Mouse (Mus musculus) heart, postnatal 10 days (tissue): ENCODE measurements around the gene Sprn. TPM values are rescaled to one million over a fixed set of nuclear protein-coding genes. Genes with fewer than 3 reads are reported as not detected.
A peak's percentile ranks its signal among the peaks of the same experiment; 100 is the strongest.

Experiments
- DNase-seq, 2 experiments: peaks; one replicate each; pipeline ENCODE4 v3.0.0; 2021
- intact Hi-C: fragments of 180-260 bp; cut with DNase I; formaldehyde crosslinking; loops from one replicate; pipeline ENCODE4 v1.15.1; 2025
- total RNA-seq, 2 experiments: library from RNA; stranded (reverse); gene quantifications; 2 replicates each; pipeline ENCODE4 v1.2.3; 2021

Sprn gene
- under 1 TPM; 0.50 to 0.55 TPM for total RNA-seq

DNA sequence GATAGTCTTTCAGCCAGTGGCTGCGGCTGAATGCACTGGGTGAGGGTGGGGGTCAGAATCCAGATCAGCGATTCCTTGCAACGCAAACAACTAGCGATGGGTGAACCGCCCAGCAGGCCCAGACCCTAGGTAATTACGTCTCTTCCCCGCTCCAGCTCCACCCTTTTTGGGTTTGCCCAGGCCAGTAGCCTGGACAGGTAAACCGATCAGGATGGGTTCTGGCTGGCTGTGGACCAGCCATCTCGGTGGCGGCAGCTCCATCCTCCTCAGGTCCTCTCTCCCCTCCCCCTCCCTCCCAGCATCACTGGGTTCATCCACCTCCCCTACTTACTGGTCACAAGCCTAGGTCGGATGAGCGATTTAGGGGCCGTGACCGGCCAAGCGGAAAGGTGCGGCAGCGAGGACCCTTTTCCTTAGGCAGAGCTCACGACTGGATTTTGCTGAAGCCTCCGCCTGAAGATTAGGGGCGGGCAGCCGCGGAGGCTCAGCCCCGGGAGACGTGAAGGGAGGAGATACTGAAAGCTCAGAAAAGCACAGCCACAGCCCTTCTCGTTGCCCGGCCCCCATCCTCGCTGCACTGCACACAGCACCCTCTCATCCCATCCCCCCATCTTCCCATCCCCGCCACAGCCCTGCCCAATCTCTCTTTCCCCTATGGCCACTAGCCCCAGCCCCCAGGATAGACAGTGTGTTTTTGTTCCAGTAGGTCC lies at the start of gene Sprn:
Gene Sprn (minus strand): TSS at position 660 of the 710 bp plus-strand sequence.
- intact Hi-C loops = no loop called here
- DNase-seq = no peak

DNA sequence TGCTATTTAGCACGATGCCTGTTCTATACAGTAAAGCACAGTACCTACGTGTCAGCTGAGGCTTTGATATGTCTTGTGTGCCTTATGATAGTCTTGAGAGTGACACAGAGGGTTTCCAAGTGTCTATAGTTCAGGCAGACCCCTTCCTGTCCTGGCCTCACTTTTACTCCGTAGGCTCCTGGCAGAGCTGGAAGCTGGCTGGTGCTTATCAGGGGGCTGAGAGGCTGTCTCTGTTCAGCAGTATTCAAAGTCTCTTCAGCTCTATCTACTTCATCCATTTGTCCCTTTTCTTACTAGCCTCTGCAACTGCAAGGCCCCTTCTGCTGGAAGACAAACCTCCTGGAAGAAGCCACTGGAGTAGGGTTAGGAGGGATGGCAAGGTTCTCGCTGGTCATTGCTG lies 46.4 kb upstream of the Sprn start:
- DNase-seq = no peak
- intact Hi-C loops = no loop called here

DNA sequence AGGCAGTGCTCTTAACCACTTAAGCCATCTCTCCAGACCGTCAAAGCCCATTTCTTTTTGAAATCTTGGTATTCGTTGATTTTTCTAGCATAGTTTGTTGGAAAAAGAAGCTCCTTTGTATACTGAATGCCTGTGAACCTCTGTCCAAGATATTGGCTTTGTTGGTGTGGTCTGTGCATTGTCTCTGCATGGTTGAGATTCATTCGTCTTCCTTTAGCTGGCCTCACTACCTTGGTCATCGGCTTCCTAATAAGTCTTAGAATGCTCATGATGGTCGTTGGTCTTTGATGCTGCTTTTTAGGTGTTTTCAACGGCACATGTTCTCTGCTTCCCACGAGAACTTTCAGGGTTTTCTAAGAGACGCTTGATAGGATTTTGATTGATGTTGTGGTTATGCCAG lies 41.3 kb upstream of the Sprn start:
- no peak for DNase-seq
- intact Hi-C loops = no loop called here

DNA sequence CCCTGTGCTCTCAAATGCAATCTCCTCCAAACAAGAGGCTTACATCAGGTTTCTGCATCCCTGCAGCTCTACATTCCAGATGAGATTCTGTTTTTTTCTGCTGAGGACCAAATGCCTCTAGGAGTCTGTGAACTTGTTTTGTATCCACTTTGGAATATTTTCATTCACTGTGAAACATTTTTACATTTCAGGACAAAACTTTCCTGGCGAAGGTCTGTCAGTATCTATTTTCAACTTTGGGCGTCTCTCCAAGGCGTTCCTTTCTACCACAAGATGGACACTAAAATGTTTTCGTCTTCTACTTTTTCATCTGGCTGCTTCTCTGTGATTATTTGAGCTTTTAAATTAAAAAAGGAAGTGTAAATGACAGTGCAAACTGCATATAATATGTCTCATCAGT lies 39.4 kb upstream of the Sprn start:
- no peak for DNase-seq
- intact Hi-C loops = no loop called here

DNA sequence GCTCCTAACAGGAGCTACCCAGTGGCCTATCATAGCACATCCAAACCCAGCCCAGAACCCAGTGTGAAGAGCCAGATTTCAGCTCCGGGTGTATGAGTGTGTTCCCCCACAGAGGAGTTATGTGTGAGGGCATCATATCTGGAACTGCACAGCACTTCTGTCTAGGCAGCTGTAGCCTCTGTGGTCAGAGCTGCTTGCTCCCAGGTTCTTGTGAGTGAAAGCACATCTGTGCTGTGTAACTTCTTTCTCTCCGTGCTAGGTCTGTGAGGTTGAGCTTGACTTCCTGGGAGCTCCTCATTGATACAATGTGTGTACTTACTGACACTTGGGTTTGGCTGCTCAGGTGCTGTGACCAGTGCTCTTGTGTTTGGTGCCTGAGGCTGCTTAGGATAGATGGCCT lies 38.2 kb upstream of the Sprn start:
- no peak for DNase-seq
- intact Hi-C loops = no loop called here

DNA sequence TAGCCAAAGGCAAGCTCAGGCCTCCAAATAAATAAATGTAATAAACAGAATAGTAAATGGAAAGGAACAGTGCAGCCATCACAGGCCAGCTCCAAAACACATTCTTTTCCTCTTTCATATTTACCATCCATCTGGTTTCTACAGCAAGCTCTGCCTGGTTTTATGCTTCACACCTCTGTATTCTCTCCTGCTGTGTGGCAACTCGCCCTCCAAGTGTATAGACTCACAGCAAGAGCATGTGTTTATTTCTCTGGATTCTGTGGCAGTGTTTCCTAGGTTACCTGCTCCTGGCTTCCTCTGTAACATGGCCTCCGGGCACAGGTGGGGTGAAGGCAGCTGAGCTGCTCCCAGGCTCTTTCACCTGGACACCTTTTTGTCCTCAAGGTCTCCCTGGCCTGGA lies 37.8 kb upstream of the Sprn start:
- DNase-seq = no peak
- intact Hi-C loops = no loop called here

DNA sequence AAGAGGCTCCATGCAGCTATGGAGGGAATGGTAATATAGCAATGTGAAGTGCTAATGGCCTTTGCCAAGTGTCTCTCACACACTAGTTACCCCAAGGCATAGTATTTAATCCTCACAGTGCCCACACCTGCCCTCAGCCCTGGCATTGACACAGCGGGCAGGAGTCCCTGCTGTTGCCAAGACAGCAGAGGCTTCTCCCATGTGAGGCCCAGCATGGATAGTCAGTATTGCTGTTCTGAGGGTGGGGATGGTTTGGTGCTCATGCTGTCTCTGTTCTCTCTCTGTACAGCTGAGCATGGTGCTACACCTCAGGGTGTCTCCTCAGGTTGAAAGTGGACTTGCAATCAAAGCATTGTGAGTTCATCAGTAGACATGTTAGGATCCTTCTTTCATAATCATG lies 35.8 kb upstream of the Sprn start:
- intact Hi-C loops = no loop called here
- DNase-seq = no peak

DNA sequence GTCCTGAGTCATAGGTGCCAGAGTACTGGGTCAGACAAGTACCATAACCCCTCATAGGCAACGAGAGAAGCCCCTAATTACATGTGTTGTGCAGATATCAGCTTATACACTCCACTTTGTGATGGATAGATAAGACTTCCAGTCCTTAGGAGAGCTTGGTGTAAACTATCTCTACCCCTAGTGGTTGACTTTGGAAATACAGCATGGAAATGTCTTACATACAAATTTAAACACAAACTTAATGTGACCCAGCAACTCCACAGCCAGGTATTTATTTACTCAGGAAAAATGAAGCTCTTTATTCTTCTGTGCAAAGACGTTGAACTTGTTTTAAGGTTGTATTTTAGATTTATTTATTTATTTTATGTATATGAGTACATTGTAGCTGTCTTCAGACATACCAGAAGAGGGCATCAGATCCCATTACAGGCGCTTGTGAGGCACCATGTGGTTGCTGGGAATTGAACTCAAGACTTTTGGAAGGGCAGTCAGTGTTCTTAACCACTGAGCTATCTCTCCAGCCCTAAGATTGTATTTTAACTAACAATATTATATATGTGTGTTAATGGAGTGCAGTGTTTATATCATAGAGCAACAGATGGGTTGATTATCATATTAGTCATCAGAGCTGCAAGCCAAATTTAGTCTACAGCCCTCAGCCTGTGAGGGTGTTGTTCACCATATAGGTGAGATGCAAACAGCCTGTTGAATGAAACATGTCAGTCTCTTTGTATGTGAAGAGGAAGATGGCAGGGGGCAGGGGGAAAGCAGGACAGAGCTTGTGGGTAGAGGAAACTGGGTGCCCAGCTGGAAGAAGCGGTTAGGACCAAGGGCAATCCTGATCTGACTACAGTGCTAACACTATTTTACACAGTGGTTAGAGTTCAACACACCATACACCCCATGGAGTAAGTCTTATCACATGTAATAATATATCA lies 34.0 kb upstream of the Sprn start:
- intact Hi-C loops = no loop called here
- DNase-seq = no peak

DNA sequence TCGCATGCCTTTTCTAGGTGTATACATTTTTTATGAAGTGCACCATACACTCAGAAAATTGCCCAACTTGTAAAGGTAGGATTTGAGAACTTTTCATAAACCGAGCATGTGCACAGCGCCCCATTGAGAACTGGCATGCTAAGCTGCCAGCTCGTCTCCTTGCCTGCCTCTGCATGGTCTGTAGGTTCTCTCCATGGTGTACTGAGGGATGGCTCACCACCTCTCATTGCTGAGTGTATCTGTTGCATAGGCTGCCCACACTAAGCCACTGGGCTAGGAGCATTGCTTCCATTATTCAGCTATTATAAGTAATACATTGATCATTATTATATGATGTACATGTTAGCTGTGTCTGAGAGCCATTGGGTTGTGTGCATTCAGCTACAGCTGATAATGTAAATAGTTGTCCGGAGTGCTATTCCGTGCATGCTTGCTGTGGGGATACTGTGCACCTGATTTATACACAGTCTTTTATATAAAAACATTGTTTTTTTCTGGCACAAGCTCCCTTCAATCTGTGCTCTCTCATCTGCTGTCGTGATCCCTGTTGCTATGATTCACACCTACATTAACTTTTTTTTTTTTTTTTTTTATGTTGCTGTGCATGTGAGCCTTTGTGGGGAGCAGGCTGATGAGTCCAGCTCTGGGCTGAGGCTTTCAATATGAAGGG lies 33.2 kb upstream of the Sprn start:
- intact Hi-C loops = no loop called here
- DNase-seq = no peak

DNA sequence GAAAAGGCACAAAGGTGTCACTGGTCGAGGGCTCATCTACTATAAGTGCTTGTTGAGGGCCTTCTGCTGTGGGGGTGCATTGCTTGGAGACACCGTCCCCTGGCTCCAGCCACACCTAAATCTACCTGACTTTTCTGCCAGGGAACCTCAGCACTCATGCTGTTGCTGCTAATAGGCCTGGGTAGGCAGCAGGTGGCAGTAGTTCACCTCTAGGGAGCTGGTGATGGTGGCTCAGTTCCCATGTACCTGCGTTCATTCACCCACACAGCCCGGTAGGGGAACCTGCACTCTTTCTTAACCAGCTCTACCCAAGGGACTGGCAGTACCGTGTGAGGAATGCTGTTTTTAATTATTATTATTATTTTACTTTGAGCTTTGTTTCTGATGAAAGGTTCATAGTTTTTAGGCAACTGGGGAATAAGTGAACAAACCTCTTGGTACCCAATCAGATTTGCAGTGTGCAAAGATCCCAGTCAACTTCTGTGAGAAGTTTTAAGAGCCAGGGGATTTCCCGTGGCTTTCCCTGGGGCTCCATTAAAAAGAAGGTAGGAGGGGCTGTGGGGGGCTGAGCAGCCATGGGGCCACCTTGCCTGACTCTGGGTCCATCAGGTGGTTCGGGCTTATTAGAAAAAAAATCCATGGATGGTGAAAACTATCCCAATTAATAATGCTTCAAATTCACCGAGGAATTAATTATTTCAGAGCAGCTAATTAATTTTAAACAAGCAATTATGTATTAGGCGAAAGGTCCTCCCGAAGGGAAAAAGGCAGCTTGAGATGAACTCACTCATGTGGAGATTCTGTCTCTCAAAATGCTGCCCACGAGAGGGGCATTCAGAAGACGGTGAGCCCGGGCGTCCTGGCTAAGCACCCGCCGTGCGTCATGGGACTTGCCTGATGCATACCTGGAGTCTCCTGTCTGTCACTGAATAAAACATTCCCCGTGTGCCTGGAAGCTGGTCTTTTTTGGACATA lies 32.3 kb upstream of the Sprn start:
- DNase-seq = peak in 1 of 2 experiments; percentile 2
- intact Hi-C loops = no loop called here

DNA sequence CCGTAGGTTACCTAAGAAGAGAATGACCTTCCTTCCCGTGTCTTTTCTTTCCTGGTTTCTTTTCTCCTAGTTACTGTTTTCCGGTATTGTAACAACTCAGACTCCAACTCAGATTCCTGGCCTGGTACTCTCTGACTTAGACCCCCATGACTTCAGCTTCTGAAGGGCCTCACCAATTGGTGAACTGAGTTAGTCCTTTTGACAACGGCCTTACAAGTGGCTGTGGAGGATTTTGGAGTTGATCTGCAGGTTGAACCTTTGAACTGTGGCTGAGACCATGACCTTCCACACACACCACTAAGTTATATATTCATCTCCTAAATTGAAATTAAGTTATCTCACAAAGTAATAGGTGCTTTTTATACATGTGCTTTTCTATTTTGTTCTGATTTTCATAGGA lies 29.5 kb upstream of the Sprn start:
- DNase-seq = no peak
- intact Hi-C loops = no loop called here

DNA sequence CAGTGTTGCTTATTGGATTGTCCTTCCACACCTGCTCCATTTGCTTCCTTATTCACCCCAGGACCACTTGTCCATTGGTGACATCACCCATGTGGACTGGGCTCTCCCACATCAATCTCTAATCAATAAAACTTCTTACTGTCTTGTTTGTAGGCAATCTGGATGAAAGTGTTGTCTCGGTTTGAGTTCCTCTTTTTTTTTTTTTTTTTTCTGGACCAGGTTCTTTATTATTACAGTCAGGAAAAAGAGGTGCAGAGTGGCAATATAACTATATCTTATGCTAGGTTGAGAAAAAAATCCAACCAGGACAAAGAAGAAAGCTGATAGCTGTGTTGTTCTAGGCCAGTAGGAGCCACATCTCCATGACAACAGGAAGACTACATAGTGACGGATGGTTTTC lies 26.0 kb upstream of the Sprn start:
- DNase-seq = no peak
- intact Hi-C loops = no loop called here

DNA sequence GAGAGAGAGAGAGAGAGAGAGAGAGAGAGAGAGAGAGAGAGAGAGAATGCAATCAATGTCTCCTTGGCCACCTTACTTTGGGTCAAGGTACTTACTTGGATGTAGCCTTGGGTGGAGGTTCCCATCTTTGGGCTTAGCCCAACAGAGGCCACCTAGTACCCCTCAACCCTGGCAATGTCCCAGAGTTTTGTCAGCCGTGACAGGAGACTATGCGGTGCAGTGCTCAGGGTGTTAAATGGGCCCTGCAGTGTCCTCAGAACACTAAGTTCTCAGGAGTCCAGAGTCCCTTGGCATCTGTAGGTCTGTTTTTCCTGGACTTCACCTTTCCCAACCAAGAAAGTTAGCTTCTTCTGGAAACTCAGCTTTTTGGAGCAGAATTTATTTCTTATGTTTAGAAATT lies 24.5 kb upstream of the Sprn start:
- intact Hi-C loops = no loop called here
- DNase-seq = no peak

DNA sequence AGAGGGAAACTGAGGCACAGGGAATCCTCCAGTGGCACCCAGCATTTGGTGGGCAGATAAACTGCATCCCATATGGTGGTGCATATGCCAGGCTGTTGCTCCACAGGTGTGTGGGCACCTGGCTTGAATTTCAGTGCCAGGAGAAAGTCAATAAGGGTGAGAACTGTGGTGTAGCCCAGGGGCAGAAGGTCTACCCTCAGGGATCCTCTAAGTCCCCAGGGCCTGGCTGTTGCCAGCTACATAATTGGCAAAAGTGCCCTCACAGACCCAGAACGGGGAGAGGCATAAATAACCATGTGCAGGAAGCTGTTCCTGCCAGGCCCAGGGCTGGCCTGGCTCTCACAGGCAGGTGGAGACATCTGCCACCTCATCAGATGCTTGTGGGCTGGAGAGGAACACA lies 18.3 kb upstream of the Sprn start, which contains the start of gene Olfr523:
Gene Olfr523 (plus strand): TSS at position 282 of the 400 bp plus-strand sequence.
- no peak for DNase-seq
- intact Hi-C loops = no loop called here

DNA sequence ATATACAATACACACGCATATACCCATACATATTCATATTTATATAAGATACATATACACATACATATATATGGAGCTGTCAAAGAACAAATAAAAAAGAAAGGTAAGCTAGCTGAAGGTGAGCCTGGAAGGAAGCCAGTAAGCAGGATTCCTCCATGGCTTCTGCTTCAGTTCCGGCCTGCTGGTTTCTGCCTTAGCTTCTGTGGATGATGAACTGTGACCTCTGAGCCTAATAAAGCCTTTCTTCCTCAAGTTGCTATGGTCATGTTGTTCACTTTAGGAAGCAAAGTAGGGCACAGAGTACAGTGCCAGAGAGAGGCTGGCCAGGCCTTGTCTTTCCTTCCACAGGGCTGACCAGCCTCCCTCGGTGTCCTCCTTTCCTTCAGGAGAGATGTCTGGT lies 16.2 kb upstream of the Sprn start:
- DNase-seq = no peak
- intact Hi-C loops = no loop called here

DNA sequence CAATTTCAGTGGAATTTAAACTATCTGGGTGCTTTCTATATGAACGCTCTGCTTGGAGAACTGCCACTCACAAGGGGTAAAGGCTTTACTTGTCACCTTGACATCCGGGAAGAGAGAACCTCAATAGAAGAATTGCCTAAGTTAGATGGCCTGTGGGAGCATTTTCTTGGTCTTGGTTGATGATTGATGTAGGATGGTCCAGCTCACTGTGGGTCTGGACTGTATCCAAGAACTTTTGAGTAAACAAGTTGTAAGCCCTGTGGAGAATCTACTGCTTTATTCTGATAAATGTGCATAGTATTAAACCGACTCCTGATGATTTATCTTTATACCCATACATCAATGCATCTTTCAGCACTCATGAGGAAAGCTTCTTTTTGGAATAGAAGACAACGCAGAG lies 14.7 kb upstream of the Sprn start:
- intact Hi-C loops = no loop called here
- no peak for DNase-seq

DNA sequence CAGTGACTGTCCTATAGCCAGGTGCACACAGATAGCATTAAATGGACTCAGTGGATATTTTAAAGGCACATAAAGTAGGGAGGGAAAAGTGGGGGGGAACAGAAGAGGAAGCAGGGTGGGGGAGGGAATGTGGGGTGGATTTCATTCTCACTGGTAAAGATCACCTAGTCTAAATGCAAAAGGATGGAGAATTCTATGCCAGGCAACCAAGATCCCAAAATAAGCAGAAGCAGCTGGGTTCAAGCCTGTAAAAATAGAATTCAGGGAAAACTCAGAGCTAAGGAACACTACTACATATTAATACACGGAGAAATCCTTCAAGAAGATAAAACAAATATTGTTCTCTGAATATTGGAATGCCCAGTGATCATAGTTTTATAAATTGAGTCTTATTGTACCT lies 13.3 kb upstream of the Sprn start:
- DNase-seq = no peak
- intact Hi-C loops = no loop called here

DNA sequence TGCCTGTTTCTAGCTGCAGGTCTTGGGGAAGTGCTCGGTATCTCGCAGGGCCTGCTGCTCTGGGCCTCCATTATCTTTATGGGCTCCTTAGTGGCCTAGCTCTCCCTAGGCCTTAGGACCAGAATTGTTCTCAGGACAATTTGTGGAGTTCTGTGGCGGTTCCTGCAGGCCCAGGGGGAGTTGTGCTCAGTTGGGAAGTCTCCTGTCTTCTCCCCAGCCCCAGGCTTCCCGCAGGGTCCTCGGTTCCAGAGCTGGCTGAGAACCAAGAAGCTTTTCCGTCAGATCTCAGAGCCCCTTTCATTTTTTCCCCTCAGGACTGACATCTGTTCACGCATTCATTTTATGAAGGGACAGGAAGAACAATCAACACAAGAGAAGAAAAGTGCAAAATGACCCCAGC lies 10.0 kb upstream of the Sprn start, which contains the start of gene Olfr522:
Gene Olfr522 (minus strand): TSS at position 101 of the 400 bp plus-strand sequence.
- DNase-seq = no peak
- intact Hi-C loops = no loop called here

DNA sequence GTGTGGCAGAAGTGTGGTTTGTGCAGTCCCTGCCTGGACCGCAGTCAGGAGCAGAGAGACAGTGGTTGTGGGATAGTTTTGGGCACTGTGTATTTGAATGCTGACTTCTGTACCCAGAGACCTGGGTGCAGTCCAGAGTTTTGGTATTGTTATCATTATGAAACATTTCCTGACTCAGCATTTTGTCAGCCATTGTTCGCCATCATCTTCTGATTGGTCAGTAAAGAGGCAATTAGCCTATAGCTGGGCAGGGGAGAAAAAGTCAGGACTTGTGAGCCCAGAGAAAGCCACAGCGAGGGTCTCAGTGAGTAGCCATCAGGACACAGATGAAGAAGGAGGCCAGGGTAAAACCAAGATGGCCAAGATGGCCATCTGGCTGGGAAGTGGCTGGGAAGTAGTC lies 5.7 kb upstream of the Sprn start:
- intact Hi-C loops = no loop called here
- DNase-seq = no peak

DNA sequence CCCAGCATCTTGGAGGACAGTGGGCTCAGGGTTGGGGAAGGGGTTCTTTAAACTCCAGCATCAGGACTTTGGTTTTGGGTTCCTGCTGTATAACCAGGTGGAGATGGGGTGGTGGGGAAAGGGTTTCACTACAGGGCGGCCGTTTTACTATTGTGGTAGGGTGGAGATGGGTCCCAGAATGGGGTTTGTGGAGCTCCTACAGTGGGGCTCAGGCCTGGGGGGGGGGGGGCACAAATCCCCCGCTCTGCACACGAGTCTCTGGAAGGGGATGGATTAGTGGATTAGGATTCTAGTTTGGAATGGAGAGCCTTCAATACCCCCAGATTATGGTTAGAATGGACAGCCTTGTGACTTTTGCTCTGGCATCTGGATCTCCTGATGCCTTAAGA lies 854 bp downstream of the Sprn start:
- no peak for DNase-seq
- intact Hi-C loops = no loop called here
